Mouse (Mus musculus): ENCODE results near the gene Sds. TPM values are rescaled to one million over a fixed set of nuclear protein-coding genes. Genes with fewer than 3 reads are reported as not detected.

Gene Sds
- polyA plus RNA-seq, 1 experiment from 2014 or later, result not detected

- Histone ChIP-seq H3K4me2 (no peak overlapping the region), H3K27me3 (no peaks in the 10 kb centered on the region), H3K27ac (no peak overlapping the region), H3K4me3 (no peak overlapping the region), H3K9ac (no peak overlapping the region), H3K9me3 (no peaks in the 10 kb centered on the region), H3K4me1 (no peaks in the 10 kb centered on the region), H3K36me3 (no peaks in the 10 kb centered on the region)
- 24% methylated on average over 4 of the region's 4 CpGs for WGBS
- no peak for ATAC-seq (ENCODE audit: borderline replicate concordance, extremely low read depth, low FRiP score, low TSS enrichment)
Measured at GRCm38 (mm10) chr5:120471538-120471937, 4.8 kb upstream of the Sds start.

- Histone ChIP-seq H3K9me3 (no peaks in the 10 kb centered on the region), H3K4me1 (no peaks in the 10 kb centered on the region), H3K4me2 (no peak within 1 kb of the TSS), H3K27ac (no peak within 1 kb of the TSS), H3K9ac (no peak within 1 kb of the TSS), H3K4me3 (no peak within 1 kb of the TSS), H3K27me3 (no peaks in the 10 kb centered on the region), H3K36me3 (no peaks in the 10 kb centered on the region)
- 55% methylated on average over 8 of the region's 8 CpGs for WGBS
- ATAC-seq (ENCODE audit: borderline replicate concordance, extremely low read depth, low FRiP score, low TSS enrichment), result no peak
Measured at GRCm38 (mm10) chr5:120472770-120473169, 3.6 kb upstream of the Sds start, which contains the start of gene Sdsl. Gene Sdsl (minus strand): TSS chr5:120472810.

- no peak for ATAC-seq (ENCODE audit: borderline replicate concordance, extremely low read depth, low FRiP score, low TSS enrichment)
- Histone ChIP-seq H3K4me2 (no peak overlapping the region), H3K9ac (no peak overlapping the region), H3K4me3 (no peak overlapping the region), H3K27ac (no peak overlapping the region), H3K27me3 (no peaks in the 10 kb centered on the region), H3K4me1 (no peaks in the 10 kb centered on the region), H3K36me3 (no peaks in the 10 kb centered on the region), H3K9me3 (no peaks in the 10 kb centered on the region)
- WGBS, result 86% methylated on average over 2 of the region's 2 CpGs
Measured at GRCm38 (mm10) chr5:120473361-120473760, 3.0 kb upstream of the Sds start.

GRCm38 (mm10) chr5:120475861-120476260 lies 465 bp upstream of the Sds start:
- no peaks in the 10 kb centered on the region for H3K9me3 ChIP-seq
- H3K27me3 ChIP-seq, result no peaks in the 10 kb centered on the region
- no peak overlapping the region for H3K4me2 ChIP-seq
- WGBS, result 54% methylated on average over 8 of the region's 8 CpGs
- H3K9ac ChIP-seq, result no peak overlapping the region
- no peak overlapping the region for H3K4me3 ChIP-seq
- no peaks in the 10 kb centered on the region for H3K4me1 ChIP-seq
- no peak overlapping the region for H3K27ac ChIP-seq
- ATAC-seq (ENCODE audit: borderline replicate concordance, extremely low read depth, low FRiP score, low TSS enrichment), result no peak
- no peaks in the 10 kb centered on the region for H3K36me3 ChIP-seq

GRCm38 (mm10) chr5:120477993-120478392 lies 1.7 kb downstream of the Sds start:
- Histone ChIP-seq H3K9ac (no peak overlapping the region), H3K4me2 (no peak overlapping the region), H3K9me3 (no peaks in the 10 kb centered on the region), H3K4me3 (no peak overlapping the region), H3K36me3 (no peaks in the 10 kb centered on the region), H3K27ac (no peak overlapping the region), H3K27me3 (no peaks in the 10 kb centered on the region), H3K4me1 (no peaks in the 10 kb centered on the region)
- no peak for ATAC-seq (ENCODE audit: borderline replicate concordance, extremely low read depth, low FRiP score, low TSS enrichment)
- 84% methylated on average over 5 of the region's 5 CpGs for WGBS

- H3K27me3 ChIP-seq, result no peaks in the 10 kb centered on the region
- H3K9ac ChIP-seq, result no peak overlapping the region
- 0 out of 2 replicates have a peak, but pooled peaks cover 3% of the 10 kb centered on the region for H3K36me3 ChIP-seq
- H3K9me3 ChIP-seq, result no peaks in the 10 kb centered on the region
- H3K4me2 ChIP-seq, result no peak overlapping the region
- no peak overlapping the region for H3K27ac ChIP-seq
- ATAC-seq (ENCODE audit: borderline replicate concordance, extremely low read depth, low FRiP score, low TSS enrichment), result no peak
- no peaks in the 10 kb centered on the region for H3K4me1 ChIP-seq
- WGBS, result 57% methylated on average over 4 of the region's 4 CpGs
- H3K4me3 ChIP-seq, result no peak overlapping the region
Measured at GRCm38 (mm10) chr5:120479538-120479937, 3.2 kb downstream of the Sds start.

- WGBS, result 63% methylated on average over 9 of the region's 9 CpGs
- H3K36me3 ChIP-seq, result peaks cover 7% of the 10 kb centered on the region; the same call in 1 of the 2 replicates
- no peak overlapping the region for H3K4me3 ChIP-seq
- no peak overlapping the region for H3K9ac ChIP-seq
- no peaks in the 10 kb centered on the region for H3K4me1 ChIP-seq
- H3K27me3 ChIP-seq, result no peaks in the 10 kb centered on the region
- ATAC-seq (ENCODE audit: borderline replicate concordance, extremely low read depth, low FRiP score, low TSS enrichment), result no peak
- H3K27ac ChIP-seq, result no peak overlapping the region
- no peak overlapping the region for H3K4me2 ChIP-seq
- no peaks in the 10 kb centered on the region for H3K9me3 ChIP-seq
Measured at GRCm38 (mm10) chr5:120481205-120481604, 4.9 kb downstream of the Sds start.

GRCm38 (mm10) chr5:120483399-120483798 lies 7.1 kb downstream of the Sds start:
- H3K4me1 ChIP-seq, result no peaks in the 10 kb centered on the region
- H3K4me2 ChIP-seq, result no peak overlapping the region
- no peak for ATAC-seq (ENCODE audit: borderline replicate concordance, extremely low read depth, low FRiP score, low TSS enrichment)
- no peaks in the 10 kb centered on the region for H3K9me3 ChIP-seq
- H3K27ac ChIP-seq, result no peak overlapping the region
- H3K27me3 ChIP-seq, result no peaks in the 10 kb centered on the region
- no peak overlapping the region for H3K4me3 ChIP-seq
- 68% methylated on average over 19 of the region's 19 CpGs for WGBS
- H3K36me3 ChIP-seq, result peaks cover 17% of the 10 kb centered on the region; the same call in 1 of the 2 replicates
- no peak overlapping the region for H3K9ac ChIP-seq

GRCm38 (mm10) chr5:120487844-120488243 lies 11.5 kb downstream of the Sds start:
- 68% methylated on average over 8 of the region's 8 CpGs for WGBS
- Histone ChIP-seq H3K36me3 (peaks cover 25% of the 10 kb centered on the region; the same call in 1 of the 2 replicates), H3K4me2 (no peak overlapping the region), H3K4me1 (no peaks in the 10 kb centered on the region), H3K9me3 (no peaks in the 10 kb centered on the region), H3K9ac (no peak overlapping the region), H3K4me3 (no peak overlapping the region), H3K27ac (no peak overlapping the region), H3K27me3 (no peaks in the 10 kb centered on the region)
- no peak for ATAC-seq (ENCODE audit: borderline replicate concordance, extremely low read depth, low FRiP score, low TSS enrichment)

GRCm38 (mm10) chr5:120490679-120491192 lies 14.4 kb downstream of the Sds start:
- no peak for ATAC-seq (ENCODE audit: borderline replicate concordance, extremely low read depth, low FRiP score, low TSS enrichment)
- no peak overlapping the region for H3K27ac ChIP-seq
- WGBS, result 72% methylated on average over 8 of the region's 8 CpGs

GRCm38 (mm10) chr5:120492437-120492836 lies 16.1 kb downstream of the Sds start:
- H3K9me3 ChIP-seq, result no peaks in the 10 kb centered on the region
- no peak for ATAC-seq (ENCODE audit: borderline replicate concordance, extremely low read depth, low FRiP score, low TSS enrichment)

More at GRCm38 (mm10) chr5:120490679-120491192, 14.4 kb downstream of the Sds start:
- no peak overlapping the region for H3K9ac ChIP-seq
- no peak overlapping the region for H3K4me2 ChIP-seq
- H3K4me3 ChIP-seq, result no peak overlapping the region
- no peaks in the 10 kb centered on the region for H3K4me1 ChIP-seq
- peaks cover 22% of the 10 kb centered on the region; the same call in 1 of the 2 replicates for H3K36me3 ChIP-seq
- H3K9me3 ChIP-seq, result no peaks in the 10 kb centered on the region
- H3K27me3 ChIP-seq, result no peaks in the 10 kb centered on the region

GRCm38 (mm10) chr5:120493440-120493839 lies 17.1 kb downstream of the Sds start:
- Histone ChIP-seq H3K4me1 (no peaks in the 10 kb centered on the region), H3K27me3 (no peaks in the 10 kb centered on the region), H3K27ac (no peak overlapping the region), H3K36me3 (0 out of 2 replicates have a peak, but pooled peaks cover 8% of the 10 kb centered on the region), H3K4me3 (no peak overlapping the region), H3K9ac (no peak overlapping the region), H3K9me3 (no peaks in the 10 kb centered on the region), H3K4me2 (no peak overlapping the region)
- 87% methylated on average over 6 of the region's 6 CpGs for WGBS
- ATAC-seq (ENCODE audit: borderline replicate concordance, extremely low read depth, low FRiP score, low TSS enrichment), result no peak

More at GRCm38 (mm10) chr5:120492437-120492836, 16.1 kb downstream of the Sds start:
- no peak overlapping the region for H3K4me2 ChIP-seq
- no peaks in the 10 kb centered on the region for H3K4me1 ChIP-seq
- no peak overlapping the region for H3K9ac ChIP-seq
- no peaks in the 10 kb centered on the region for H3K27me3 ChIP-seq
- no peak overlapping the region for H3K27ac ChIP-seq
- H3K36me3 ChIP-seq, result 0 out of 2 replicates have a peak, but pooled peaks cover 11% of the 10 kb centered on the region
- WGBS, result 64% methylated on average over 11 of the region's 11 CpGs
- H3K4me3 ChIP-seq, result no peak overlapping the region

All from lung, embryonic 15.5 days (tissue).